Mouse (Mus musculus) E14TG2a.4 (cell line): ENCODE measurements around the gene Larp4.

Source experiments
- CTCF ChIP-seq: conservative IDR thresholded peaks from 2 replicates; pipeline ENCODE4 v1.5.1; 2014; ENCODE audit warnings: low read length
- NANOG ChIP-seq: IDR thresholded peaks from 2 replicates; pipeline ENCODE4 v1.6.1; 2014; ENCODE audit warnings: borderline replicate concordance, low read length, mixed read lengths
- POU5F1 ChIP-seq: IDR thresholded peaks from 2 replicates; pipeline ENCODE4 v1.6.1; 2014; ENCODE audit warnings: low read length, borderline replicate concordance

DNA sequence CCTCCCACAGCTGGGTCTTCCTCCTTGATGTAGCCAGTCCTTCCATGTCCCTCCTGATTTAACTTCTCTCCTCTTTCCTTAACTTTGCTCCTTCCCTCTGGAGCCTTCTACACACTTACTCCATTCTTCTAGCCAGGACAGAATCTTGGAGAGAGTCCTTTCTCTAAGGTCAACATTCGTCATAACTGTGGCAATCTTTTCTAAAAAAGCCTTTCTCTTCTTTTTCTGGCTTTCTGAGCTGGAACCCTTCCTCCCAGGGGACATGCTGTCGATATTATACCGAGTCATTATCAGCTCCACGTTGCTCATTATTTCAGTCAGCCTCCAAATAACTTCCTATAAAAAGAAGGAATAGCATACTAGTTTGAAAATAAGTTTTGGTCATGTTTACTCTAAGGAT lies 14.5 kb upstream of the Larp4 start:
- TF ChIP-seq CTCF = no peak
- TF ChIP-seq NANOG = no peak
- no peak for TF ChIP-seq POU5F1
